In genomic region chr11:94585091-94585490, GRCm38 (mm10) we compare ENCODE assay signal across 27 mouse cellular contexts. TPM values are rescaled to one million over a fixed set of nuclear protein-coding genes. Genes with fewer than 3 reads are reported as not detected.
DNase-seq lines count a peak whose midpoint lies in the region; ATAC-seq lines count a peak whose summit lies in the region.
"Had no signal": no experiment of that assay in that cellular context is flagged by ENCODE, and none has a peak within 500 bp of the region (broad histone marks: within the 10 kb centered on the region; RNA-seq: fewer than 3 reads in every experiment).

No protein-coding gene starts in this region.

- H3K36me3 ChIP-seq in limb, embryonic 12.5 days = no peaks in the 10 kb centered on the region
- peaks cover 12% of the 10 kb centered on the region; the same call in 1 of the 2 replicates for H3K36me3 ChIP-seq in limb, embryonic 10.5 days
- H3K36me3 ChIP-seq in limb, embryonic 13.5 days = no peaks in the 10 kb centered on the region
- no peaks in the 10 kb centered on the region for H3K36me3 ChIP-seq in limb, embryonic 15.5 days
- H3K36me3 ChIP-seq: embryonic facial prominence, embryonic 15.5 days; forebrain, embryonic 10.5 days; forebrain, embryonic 12.5 days; G1E had no signal

- H3K9ac ChIP-seq in limb, embryonic 12.5 days (replicated peaks) = no peak overlapping the region
- H3K9ac ChIP-seq in limb, embryonic 13.5 days = no peak overlapping the region
- H3K9ac ChIP-seq in limb, embryonic 15.5 days = no peak overlapping the region
- H3K9ac ChIP-seq: embryonic facial prominence, embryonic 13.5 days; embryonic facial prominence, embryonic 15.5 days; forebrain, embryonic 12.5 days had no signal

- no peaks in the 10 kb centered on the region for H3K27me3 ChIP-seq in limb, embryonic 12.5 days
- no peaks in the 10 kb centered on the region for H3K27me3 ChIP-seq in limb, embryonic 10.5 days (ENCODE audit: low read depth, poor library complexity, severe bottlenecking)
- H3K27me3 ChIP-seq in limb, embryonic 13.5 days = no peaks in the 10 kb centered on the region
- no peaks in the 10 kb centered on the region for H3K27me3 ChIP-seq in limb, embryonic 15.5 days
- H3K27me3 ChIP-seq: CH12.LX; embryonic facial prominence, embryonic 13.5 days; embryonic facial prominence, embryonic 15.5 days; forebrain, embryonic 12.5 days had no signal

- H3K27ac ChIP-seq in limb, embryonic 12.5 days = peak overlapping the region; percentile 45; the same call in 1 of the 2 replicates
- no peak overlapping the region for H3K27ac ChIP-seq in limb, embryonic 10.5 days
- peak overlapping the region; percentile 22; the same call in 1 of the 2 replicates for H3K27ac ChIP-seq in limb, embryonic 13.5 days
- H3K27ac ChIP-seq in limb, embryonic 15.5 days = peak overlapping the region; percentile 64; the same call in 1 of the 2 replicates
- H3K27ac ChIP-seq: embryonic facial prominence, embryonic 13.5 days; embryonic facial prominence, embryonic 15.5 days; forebrain, embryonic 10.5 days; forebrain, embryonic 12.5 days had no signal

- 71% methylated on average over 9 of the region's 9 CpGs for WGBS in limb, embryonic 12.5 days
- WGBS in limb, embryonic 10.5 days = 94% methylated on average over 9 of the region's 9 CpGs
- 48% methylated on average over 9 of the region's 9 CpGs for WGBS in limb, embryonic 13.5 days
- WGBS in limb, embryonic 15.5 days = 46% methylated on average over 9 of the region's 9 CpGs

- peaks cover 9% of the 10 kb centered on the region; the same call in 1 of the 2 replicates for H3K4me1 ChIP-seq in limb, embryonic 12.5 days (replicated peaks)
- peaks cover 3% of the 10 kb centered on the region; the same call in 1 of the 2 replicates for H3K4me1 ChIP-seq in limb, embryonic 10.5 days
- peaks cover 11% of the 10 kb centered on the region for H3K4me1 ChIP-seq in limb, embryonic 13.5 days
- peaks cover 9% of the 10 kb centered on the region; the same call in 1 of the 2 replicates for H3K4me1 ChIP-seq in limb, embryonic 15.5 days
- H3K4me1 ChIP-seq: embryonic facial prominence, embryonic 13.5 days; embryonic facial prominence, embryonic 15.5 days; forebrain, embryonic 12.5 days had no signal

- no peak overlapping the region for H3K4me3 ChIP-seq in limb, embryonic 12.5 days (replicated peaks)
- no peak overlapping the region for H3K4me3 ChIP-seq in limb, embryonic 10.5 days
- H3K4me3 ChIP-seq in limb, embryonic 13.5 days = no peak overlapping the region
- H3K4me3 ChIP-seq in limb, embryonic 15.5 days = no peak overlapping the region
- H3K4me3 ChIP-seq: embryonic facial prominence, embryonic 13.5 days; embryonic facial prominence, embryonic 15.5 days; erythroblast, embryonic 14.5 days; forebrain, embryonic 10.5 days; forebrain, embryonic 12.5 days had no signal

- no peak; the same call in 1 of the 2 replicates for ATAC-seq in limb, embryonic 12.5 days (ENCODE audit: insufficient number of reproducible peaks, insufficient read depth, low FRiP score, low TSS enrichment, low read depth)
- ATAC-seq in limb, embryonic 13.5 days (ENCODE audit: low FRiP score, low read depth) = peak; percentile 78
- ATAC-seq in limb, embryonic 15.5 days (ENCODE audit: insufficient number of reproducible peaks, low FRiP score, low TSS enrichment, low read depth) = peak; percentile 82
- ATAC-seq: CD4-positive, CD25-positive, alpha-beta regulatory T cell, adult 4 months; forebrain, embryonic 14.5 days; forebrain, embryonic 16.5 days had no signal

- no peaks in the 10 kb centered on the region for H3K9me3 ChIP-seq in limb, embryonic 12.5 days
- no peaks in the 10 kb centered on the region for H3K9me3 ChIP-seq in limb, embryonic 10.5 days (replicated peaks)
- H3K9me3 ChIP-seq in limb, embryonic 13.5 days = no peaks in the 10 kb centered on the region
- no peaks in the 10 kb centered on the region for H3K9me3 ChIP-seq in limb, embryonic 15.5 days
- H3K9me3 ChIP-seq: embryonic facial prominence, embryonic 13.5 days; embryonic facial prominence, embryonic 15.5 days; forebrain, embryonic 10.5 days; forebrain, embryonic 12.5 days; G1E had no signal

- DNase-seq in limb, embryonic 10.5 days (ENCODE audit: low spot score) = no peak
- no peak for DNase-seq in thymus, postnatal 36 days
- no peak for DNase-seq in lung, postnatal 36 days
- DNase-seq: adrenal gland, adult 2 months; adrenal gland, postnatal 10 days; adrenal gland, postnatal 25 days; B cell, adult 2 months; cerebellum, adult 11 months; cerebellum, adult 18-20 months; cerebellum, adult 8-10 months; cerebellum, adult 9-11 months; cerebellum, postnatal 14 days; cerebellum, postnatal 36 days; embryo, embryonic 11 days had no signal

- no peak overlapping the region for H3K4me2 ChIP-seq in limb, embryonic 12.5 days
- H3K4me2 ChIP-seq in limb, embryonic 13.5 days (replicated peaks) = no peak overlapping the region
- H3K4me2 ChIP-seq in limb, embryonic 15.5 days = no peak overlapping the region
- H3K4me2 ChIP-seq: embryonic facial prominence, embryonic 13.5 days; embryonic facial prominence, embryonic 15.5 days; forebrain, embryonic 12.5 days had no signal

RNA-seq across cellular contexts. Expression of gene Acsf2, which starts 16.6 kb away (rescaled TPM):
- 5.0 and 6.0 TPM in 2 replicates for polyA plus RNA-seq in limb, embryonic 12.5 days (2016; fragmentation: Nextera tagmentation; extraction: Ambion mirVana)
- polyA plus RNA-seq in limb, embryonic 10.5 days (2016; fragmentation: Nextera tagmentation; extraction: Ambion mirVana) = 4.1 and 5.6 TPM in 2 replicates
- 7.0 and 7.5 TPM in 2 replicates for polyA plus RNA-seq in limb, embryonic 13.5 days (2015; fragmentation: Nextera tagmentation; extraction: Ambion mirVana)
- polyA plus RNA-seq in limb, embryonic 15.5 days (2015; fragmentation: Nextera tagmentation; extraction: Ambion mirVana) = 6.2 and 6.3 TPM in 2 replicates

RNA-seq across cellular contexts. Expression of gene Chad, which starts 20.2 kb away (rescaled TPM):
- 3.6 and 5.3 TPM in 2 replicates for polyA plus RNA-seq in limb, embryonic 12.5 days (2016; fragmentation: Nextera tagmentation; extraction: Ambion mirVana)
- 0.11 and 0.30 TPM in 2 replicates for polyA plus RNA-seq in limb, embryonic 10.5 days (2016; fragmentation: Nextera tagmentation; extraction: Ambion mirVana)
- 14.1 and 17.3 TPM in 2 replicates for polyA plus RNA-seq in limb, embryonic 13.5 days (2015; fragmentation: Nextera tagmentation; extraction: Ambion mirVana)
- 22.7 and 31.1 TPM in 2 replicates for polyA plus RNA-seq in limb, embryonic 15.5 days (2015; fragmentation: Nextera tagmentation; extraction: Ambion mirVana)
- polyA plus RNA-seq: erythroblast, embryonic 14.5 days; G1E had no signal

RNA-seq across cellular contexts. Expression of gene Rsad1, which starts 36.0 kb away (rescaled TPM):
- 4.1 and 5.7 TPM in 2 replicates for polyA plus RNA-seq in limb, embryonic 12.5 days (2016; fragmentation: Nextera tagmentation; extraction: Ambion mirVana)
- 3.0 and 4.5 TPM in 2 replicates for polyA plus RNA-seq in limb, embryonic 10.5 days (2016; fragmentation: Nextera tagmentation; extraction: Ambion mirVana)
- 4.8 and 6.4 TPM in 2 replicates for polyA plus RNA-seq in limb, embryonic 13.5 days (2015; fragmentation: Nextera tagmentation; extraction: Ambion mirVana)
- polyA plus RNA-seq in limb, embryonic 15.5 days (2015; fragmentation: Nextera tagmentation; extraction: Ambion mirVana) = 3.6 and 3.7 TPM in 2 replicates
- polyA plus RNA-seq: erythroblast, embryonic 14.5 days had no signal

RNA-seq across cellular contexts. Expression of gene Lrrc59, which starts 44.5 kb away (rescaled TPM):
- 205 and 217 TPM in 2 replicates for polyA plus RNA-seq in limb, embryonic 12.5 days (2016; fragmentation: Nextera tagmentation; extraction: Ambion mirVana)
- 274 and 301 TPM in 2 replicates for polyA plus RNA-seq in limb, embryonic 10.5 days (2016; fragmentation: Nextera tagmentation; extraction: Ambion mirVana)
- 225 and 240 TPM in 2 replicates for polyA plus RNA-seq in limb, embryonic 13.5 days (2015; fragmentation: Nextera tagmentation; extraction: Ambion mirVana)
- 231 and 234 TPM in 2 replicates for polyA plus RNA-seq in limb, embryonic 15.5 days (2015; fragmentation: Nextera tagmentation; extraction: Ambion mirVana)
